Mouse (Mus musculus) embryonic facial prominence, embryonic 11.5 days (tissue): ENCODE data around the gene Lag3. TPM values are rescaled to one million over a fixed set of nuclear protein-coding genes. Genes with fewer than 3 reads are reported as not detected.

Experiments used
- ATAC-seq: fragments of 200-750 bp; cut with Nextera tagmentation; replicated peaks from 2 replicates; pipeline ENCODE4 v1.8.0; 2017; ENCODE audit warnings: low read depth; ENCODE audit not compliant: insufficient number of reproducible peaks, low FRiP score, low TSS enrichment
- DNase-seq: peaks from one replicate; pipeline ENCODE4 v3.0.0-alpha.2; 2015; ENCODE audit warnings: low spot score
- H3K27ac ChIP-seq: fragments of 300-500 bp; sonication (generic); replicated peaks from 2 replicates; pipeline ENCODE4 v1.5.1; 2014; ENCODE audit warnings: mild to moderate bottlenecking, low read depth, low read length, control low read depth
- H3K27me3 ChIP-seq: fragments of 300-500 bp; sonication (generic); 2 replicates; pipeline ENCODE4 v1.6.1; 2014; ENCODE audit warnings: mild to moderate bottlenecking, low read length, moderate library complexity, mixed read lengths; ENCODE audit not compliant: control insufficient read depth, insufficient read depth
- H3K36me3 ChIP-seq: fragments of 300-500 bp; sonication (generic); replicated peaks from 2 replicates; pipeline ENCODE4 v1.6.1; 2014; ENCODE audit warnings: low read depth, mild to moderate bottlenecking, low read length, moderate library complexity, mixed read lengths; ENCODE audit not compliant: control insufficient read depth, insufficient read depth
- H3K4me1 ChIP-seq: fragments of 300-500 bp; sonication (generic); 2 replicates; pipeline ENCODE4 v1.6.1; 2014; ENCODE audit warnings: low read length, mixed read lengths; ENCODE audit not compliant: control insufficient read depth, insufficient read depth
- H3K4me2 ChIP-seq: fragments of 300-500 bp; sonication (generic); 2 replicates; pipeline ENCODE4 v1.6.1; 2014; ENCODE audit warnings: low read depth, mild to moderate bottlenecking, control low read depth, low read length, moderate library complexity
- H3K4me3 ChIP-seq: fragments of 300-500 bp; sonication (generic); 2 replicates; pipeline ENCODE4 v1.5.1; 2014; ENCODE audit warnings: low read depth, low read length, control low read depth
- H3K9ac ChIP-seq: fragments of 300-500 bp; sonication (generic); replicated peaks from 2 replicates; pipeline ENCODE4 v1.6.1; 2014; ENCODE audit warnings: mild to moderate bottlenecking, control low read depth, low read length
- H3K9me3 ChIP-seq: fragments of 300-500 bp; sonication (generic); replicated peaks from 2 replicates; pipeline ENCODE4 v1.6.1; 2016; ENCODE audit warnings: mild to moderate bottlenecking, low read length, inconsistent platforms, mixed read lengths; ENCODE audit not compliant: control insufficient read depth
- WGBS: fragments of 180-500 bp; shearing (Covaris S2); extraction: QIAGEN DNeasy Blood & Tissue Kit; methylation state at CpG from one replicate; pipeline ENCODE4 v1.1.7; 2014; 5-methylcytosine and 5-hydroxymethylcytosine counted together
- polyA plus RNA-seq: library from polyadenylated mRNA; unstranded; fragments of >200 nt; fragmentation: Nextera tagmentation; extraction: Ambion mirVana; gene quantifications from 2 replicates; pipeline ENCODE4 v1.2.1, GENCODE M21; 2014

Lag3 gene
- 1.7 and 1.8 TPM in 2 replicates for polyA plus RNA-seq

GRCm38 (mm10) chr6:124911533-124912218 lies at the start of gene Lag3:
Lag3 (minus strand) TSS chr6:124911705.
- no peaks in the 10 kb centered on the region for H3K27me3 ChIP-seq
- H3K9ac ChIP-seq: no peak within 1 kb of the TSS
- no peaks in the 10 kb centered on the region for H3K9me3 ChIP-seq
- ATAC-seq: no peak
- peaks cover 6% of the 10 kb centered on the region for H3K4me1 ChIP-seq
- no peak within 1 kb of the TSS for H3K27ac ChIP-seq
- no peak for DNase-seq
- H3K4me3 ChIP-seq: no peak within 1 kb of the TSS
- no peak within 1 kb of the TSS for H3K4me2 ChIP-seq
- H3K36me3 ChIP-seq: peaks cover 5% of the 10 kb centered on the region; the same call in 1 of the 2 replicates
- 19% methylated on average over 13 of the region's 13 CpGs for WGBS

GRCm38 (mm10) chr6:124961021-124961420 lies 49.5 kb upstream of the Lag3 start:
- H3K36me3 ChIP-seq: peaks cover 4% of the 10 kb centered on the region
- no peak for DNase-seq
- H3K9ac ChIP-seq: no peak overlapping the region
- no peaks in the 10 kb centered on the region for H3K4me1 ChIP-seq
- 90% methylated on average over 12 of the region's 12 CpGs for WGBS
- H3K27me3 ChIP-seq: no peaks in the 10 kb centered on the region
- H3K9me3 ChIP-seq: no peaks in the 10 kb centered on the region
- no peak overlapping the region for H3K4me3 ChIP-seq
- no peak for ATAC-seq
- H3K4me2 ChIP-seq: no peak overlapping the region
- H3K27ac ChIP-seq: no peak overlapping the region

GRCm38 (mm10) chr6:124959960-124960359 lies 48.5 kb upstream of the Lag3 start:
- peaks cover 4% of the 10 kb centered on the region for H3K36me3 ChIP-seq
- H3K4me2 ChIP-seq: no peak overlapping the region
- 93% methylated on average over 13 of the region's 13 CpGs for WGBS
- H3K4me1 ChIP-seq: no peaks in the 10 kb centered on the region
- no peak overlapping the region for H3K4me3 ChIP-seq
- H3K27ac ChIP-seq: no peak overlapping the region
- ATAC-seq (no peak), DNase-seq (no peak)
- no peaks in the 10 kb centered on the region for H3K27me3 ChIP-seq
- H3K9me3 ChIP-seq: no peaks in the 10 kb centered on the region
- H3K9ac ChIP-seq: no peak overlapping the region

- ATAC-seq: no peak
- H3K36me3 ChIP-seq: peaks cover 4% of the 10 kb centered on the region
- no peaks in the 10 kb centered on the region for H3K9me3 ChIP-seq
- WGBS: 93% methylated on average over 3 of the region's 3 CpGs
- no peaks in the 10 kb centered on the region for H3K4me1 ChIP-seq
- no peak for DNase-seq
- H3K4me3 ChIP-seq: no peak overlapping the region
- no peaks in the 10 kb centered on the region for H3K27me3 ChIP-seq
- H3K9ac ChIP-seq: no peak overlapping the region
- H3K4me2 ChIP-seq: no peak overlapping the region
- H3K27ac ChIP-seq: no peak overlapping the region
These were observed 46.6 kb upstream of the Lag3 start for GRCm38 (mm10) chr6:124958127-124958526.

- DNase-seq (no peak), ATAC-seq (no peak)
- Histone ChIP-seq H3K4me3 (no peak overlapping the region), H3K36me3 (peaks cover 4% of the 10 kb centered on the region), H3K27me3 (no peaks in the 10 kb centered on the region), H3K9ac (no peak overlapping the region), H3K9me3 (no peaks in the 10 kb centered on the region), H3K27ac (no peak overlapping the region), H3K4me1 (no peaks in the 10 kb centered on the region), H3K4me2 (no peak overlapping the region)
- 90% methylated on average over 4 of the region's 4 CpGs for WGBS
These were observed 43.7 kb upstream of the Lag3 start for GRCm38 (mm10) chr6:124955212-124955611.

GRCm38 (mm10) chr6:124953991-124954715 lies 42.6 kb upstream of the Lag3 start:
- no peak overlapping the region for H3K4me2 ChIP-seq
- WGBS: 93% methylated on average over 2 of the region's 2 CpGs
- ATAC-seq (no peak), DNase-seq (no peak)
- no peak overlapping the region for H3K27ac ChIP-seq
- H3K27me3 ChIP-seq: no peaks in the 10 kb centered on the region
- H3K9me3 ChIP-seq: no peaks in the 10 kb centered on the region
- H3K9ac ChIP-seq: no peak overlapping the region
- H3K36me3 ChIP-seq: peaks cover 4% of the 10 kb centered on the region
- H3K4me3 ChIP-seq: no peak overlapping the region
- no peaks in the 10 kb centered on the region for H3K4me1 ChIP-seq

GRCm38 (mm10) chr6:124943526-124943925 lies 32.0 kb upstream of the Lag3 start:
- H3K4me3 ChIP-seq: no peak overlapping the region
- no peak overlapping the region for H3K9ac ChIP-seq
- no peaks in the 10 kb centered on the region; the same call in 1 of the 2 replicates for H3K36me3 ChIP-seq
- DNase-seq (no peak), ATAC-seq (no peak)
- no peaks in the 10 kb centered on the region for H3K4me1 ChIP-seq
- no peaks in the 10 kb centered on the region for H3K9me3 ChIP-seq
- no peak overlapping the region for H3K27ac ChIP-seq
- no peaks in the 10 kb centered on the region for H3K27me3 ChIP-seq
- 88% methylated on average over 3 of the region's 3 CpGs for WGBS
- H3K4me2 ChIP-seq: no peak overlapping the region

- H3K9ac ChIP-seq: no peak overlapping the region
- no peak for ATAC-seq
- H3K9me3 ChIP-seq: no peaks in the 10 kb centered on the region
- peaks cover 3% of the 10 kb centered on the region for H3K36me3 ChIP-seq
- DNase-seq: no peak
- H3K4me3 ChIP-seq: no peak overlapping the region
- no peaks in the 10 kb centered on the region for H3K4me1 ChIP-seq
- H3K27ac ChIP-seq: no peak overlapping the region
- H3K27me3 ChIP-seq: no peaks in the 10 kb centered on the region
- no peak overlapping the region for H3K4me2 ChIP-seq
- 97% methylated on average over 1 of the region's 1 CpGs for WGBS
These were observed 30.2 kb upstream of the Lag3 start for GRCm38 (mm10) chr6:124941679-124942078.
